Mouse (Mus musculus): ENCODE results near the gene Xpo6. TPM values are rescaled to one million over a fixed set of nuclear protein-coding genes. Genes with fewer than 3 reads are reported as not detected.

The Xpo6 gene
- 99.2 TPM for polyA plus RNA-seq (2021)

- POLR2A ChIA-PET = interaction anchor here (0.7 kb wide), 1 partner anchor 527 kb away, joined by 6 read pairs; no protein-coding TSS in a partner anchor
- DNase-seq (ENCODE audit: low read depth, low spot score) = peak; percentile 57
- in situ Hi-C loops (cut with MboI; ENCODE audit: low pct_unique_long_range_greater_than_20kb) = no loop called here
- ATAC-seq = peak; percentile 88
- peak; percentile 31 for TF ChIP-seq CTCF (IDR thresholded peaks at IDR 0.05)
- H3K27me3 ChIP-seq = peaks cover under 1% of the 10 kb centered on the region
- CTCF ChIA-PET = no interaction called here
Observed at GRCm38 (mm10) chr7:126200178-126200996, at the start of gene Xpo6. TSS of gene Xpo6 (minus strand) at chr7:126200501.

DNA sequence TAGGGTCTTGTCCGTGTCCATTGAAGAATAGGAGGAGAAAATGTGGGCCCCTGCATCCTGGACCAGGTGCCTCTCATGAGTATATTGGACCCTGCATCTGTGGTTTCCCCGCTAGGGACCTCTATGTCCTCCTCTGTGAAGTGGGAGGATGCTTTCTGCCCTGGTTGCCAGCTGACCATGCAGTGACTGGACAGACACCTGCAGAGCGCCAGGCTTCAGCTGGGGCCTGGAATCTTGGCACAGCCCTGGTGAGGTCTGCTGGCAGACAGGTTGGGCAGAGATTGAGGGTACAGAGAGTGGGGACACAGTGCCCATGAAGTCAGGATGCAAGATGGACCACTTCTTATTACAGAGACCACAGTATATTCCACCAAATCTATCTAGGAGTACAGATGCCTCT, 49.7 kb upstream of the Xpo6 start:
- ATAC-seq = no peak
- DNase-seq (ENCODE audit: low read depth, low spot score) = no peak
- in situ Hi-C loops (cut with MboI; ENCODE audit: low pct_unique_long_range_greater_than_20kb) = no loop called here
- peaks cover 24% of the 10 kb centered on the region for H3K27me3 ChIP-seq
- POLR2A ChIA-PET = no interaction called here
- no peak for TF ChIP-seq CTCF (IDR thresholded peaks at IDR 0.05)
- CTCF ChIA-PET = no interaction called here

DNA sequence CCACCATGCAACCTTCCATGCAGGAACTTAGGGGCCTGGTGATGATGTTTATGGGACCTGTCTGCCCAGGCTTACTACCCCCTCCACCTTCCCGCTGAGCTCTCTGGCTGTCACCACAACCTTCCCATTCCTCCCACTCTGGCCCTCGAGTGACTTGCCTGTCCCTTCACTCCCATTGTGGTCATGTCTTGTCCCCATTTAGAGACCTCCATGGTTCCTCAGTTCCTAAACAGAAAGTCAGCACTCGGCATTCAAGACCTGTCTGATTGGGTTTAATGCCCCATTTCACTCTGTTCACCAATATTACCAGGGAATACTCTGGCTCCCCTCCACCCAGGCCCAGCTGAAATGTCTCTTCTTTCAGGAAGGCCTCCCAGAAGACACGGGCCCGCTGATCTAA, 48.8 kb upstream of the Xpo6 start:
- ChIA-PET POLR2A (interaction anchor here (0.6 kb wide), 1 partner anchor 665 kb away, joined by 5 read pairs; no protein-coding TSS in a partner anchor), CTCF (no interaction called here)
- TF ChIP-seq CTCF (IDR thresholded peaks at IDR 0.05) = no peak
- DNase-seq (ENCODE audit: low read depth, low spot score) (no peak), ATAC-seq (no peak)
- H3K27me3 ChIP-seq = peaks cover 24% of the 10 kb centered on the region
- in situ Hi-C loops (cut with MboI; ENCODE audit: low pct_unique_long_range_greater_than_20kb) = no loop called here

DNA sequence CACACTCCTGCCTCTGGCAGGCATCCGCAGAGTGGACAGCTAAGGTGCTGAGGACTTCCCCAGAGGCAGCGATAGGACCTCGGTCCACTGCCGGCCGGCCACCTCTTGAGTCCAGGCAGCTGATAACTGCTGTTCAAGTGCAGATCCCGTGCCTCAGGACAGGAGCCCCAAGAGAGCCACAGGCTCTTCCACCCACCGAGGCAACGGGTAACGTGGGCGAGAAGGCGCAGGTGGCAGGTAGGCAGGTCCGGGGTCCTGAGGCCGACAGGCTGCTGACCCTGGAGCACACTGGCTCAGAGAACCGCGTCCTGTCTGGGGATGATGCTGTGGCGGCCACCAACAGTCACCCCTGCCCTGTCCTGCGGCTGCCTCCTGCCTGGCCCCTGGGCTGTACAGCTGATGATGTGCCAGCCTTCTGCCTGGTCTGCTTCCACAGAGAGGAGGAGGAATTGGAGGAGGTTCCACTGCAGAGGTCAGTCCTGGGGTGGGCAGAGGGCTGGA, 48.4 kb upstream of the Xpo6 start:
- ChIA-PET CTCF (no interaction called here), POLR2A (interaction anchor here (0.6 kb wide), 1 partner anchor 665 kb away, joined by 5 read pairs; no protein-coding TSS in a partner anchor)
- ATAC-seq (no peak), DNase-seq (ENCODE audit: low read depth, low spot score) (no peak)
- TF ChIP-seq CTCF (IDR thresholded peaks at IDR 0.05) = no peak
- H3K27me3 ChIP-seq = peaks cover 24% of the 10 kb centered on the region
- in situ Hi-C loops (cut with MboI; ENCODE audit: low pct_unique_long_range_greater_than_20kb) = no loop called here

GRCm38 (mm10) chr7:126248088-126248487, 47.8 kb upstream of the Xpo6 start:
- CTCF ChIA-PET = no interaction called here
- TF ChIP-seq CTCF (IDR thresholded peaks at IDR 0.05) = no peak
- H3K27me3 ChIP-seq = peaks cover 24% of the 10 kb centered on the region
- POLR2A ChIA-PET = no interaction called here
- in situ Hi-C loops (cut with MboI; ENCODE audit: low pct_unique_long_range_greater_than_20kb) = no loop called here
- no peak for DNase-seq (ENCODE audit: low read depth, low spot score)
- ATAC-seq = no peak

DNA sequence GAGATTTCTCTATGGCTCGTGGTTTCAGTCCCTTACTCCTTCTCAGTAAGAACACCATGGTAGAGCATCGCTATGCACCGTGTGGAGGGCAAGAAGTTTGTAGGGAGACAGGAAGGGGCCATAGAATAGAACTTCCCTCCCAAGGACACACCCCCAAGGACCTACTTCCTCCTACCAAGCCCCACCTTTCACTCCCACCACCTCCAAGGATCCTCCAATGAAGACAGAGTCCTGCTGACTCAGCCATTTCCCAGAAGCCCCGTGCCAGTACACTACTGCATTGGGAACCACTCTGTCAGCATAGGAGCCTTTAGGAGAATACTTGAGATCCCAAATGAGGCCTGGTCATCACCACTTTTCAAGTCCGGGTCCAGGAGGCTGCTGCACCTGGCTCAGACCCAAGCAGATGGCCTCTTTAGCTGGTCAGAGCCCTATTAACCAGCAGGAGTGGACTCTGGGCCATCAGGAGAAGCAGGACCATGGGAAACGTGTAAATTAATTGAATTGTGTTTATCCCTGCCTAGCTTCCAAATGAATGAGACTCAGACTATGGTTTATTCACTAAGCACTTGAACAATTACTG, 44.0 kb upstream of the Xpo6 start:
- peaks cover 13% of the 10 kb centered on the region for H3K27me3 ChIP-seq
- ATAC-seq (no peak), DNase-seq (ENCODE audit: low read depth, low spot score) (no peak)
- ChIA-PET CTCF (no interaction called here), POLR2A (no interaction called here)
- in situ Hi-C loops (cut with MboI; ENCODE audit: low pct_unique_long_range_greater_than_20kb) = no loop called here
- no peak for TF ChIP-seq CTCF (IDR thresholded peaks at IDR 0.05)

- no peak for ATAC-seq
- POLR2A ChIA-PET = no interaction called here
- TF ChIP-seq CTCF (IDR thresholded peaks at IDR 0.05) = no peak
- no peak for DNase-seq (ENCODE audit: low read depth, low spot score)
- CTCF ChIA-PET = interaction anchor here (1.0 kb wide), 1 partner anchor 135 kb away, joined by 3 read pairs; no protein-coding TSS in a partner anchor
- no peaks in the 10 kb centered on the region for H3K27me3 ChIP-seq
- in situ Hi-C loops (cut with MboI; ENCODE audit: low pct_unique_long_range_greater_than_20kb) = no loop called here
Observed at GRCm38 (mm10) chr7:126240814-126241360, 40.6 kb upstream of the Xpo6 start.

GRCm38 (mm10) chr7:126236794-126237192, 36.5 kb upstream of the Xpo6 start:
- DNase-seq (ENCODE audit: low read depth, low spot score) (no peak), ATAC-seq (no peak)
- peaks cover 7% of the 10 kb centered on the region for H3K27me3 ChIP-seq
- ChIA-PET POLR2A (no interaction called here), CTCF (no interaction called here)
- no peak for TF ChIP-seq CTCF (IDR thresholded peaks at IDR 0.05)
- in situ Hi-C loops (cut with MboI; ENCODE audit: low pct_unique_long_range_greater_than_20kb) = no loop called here

DNA sequence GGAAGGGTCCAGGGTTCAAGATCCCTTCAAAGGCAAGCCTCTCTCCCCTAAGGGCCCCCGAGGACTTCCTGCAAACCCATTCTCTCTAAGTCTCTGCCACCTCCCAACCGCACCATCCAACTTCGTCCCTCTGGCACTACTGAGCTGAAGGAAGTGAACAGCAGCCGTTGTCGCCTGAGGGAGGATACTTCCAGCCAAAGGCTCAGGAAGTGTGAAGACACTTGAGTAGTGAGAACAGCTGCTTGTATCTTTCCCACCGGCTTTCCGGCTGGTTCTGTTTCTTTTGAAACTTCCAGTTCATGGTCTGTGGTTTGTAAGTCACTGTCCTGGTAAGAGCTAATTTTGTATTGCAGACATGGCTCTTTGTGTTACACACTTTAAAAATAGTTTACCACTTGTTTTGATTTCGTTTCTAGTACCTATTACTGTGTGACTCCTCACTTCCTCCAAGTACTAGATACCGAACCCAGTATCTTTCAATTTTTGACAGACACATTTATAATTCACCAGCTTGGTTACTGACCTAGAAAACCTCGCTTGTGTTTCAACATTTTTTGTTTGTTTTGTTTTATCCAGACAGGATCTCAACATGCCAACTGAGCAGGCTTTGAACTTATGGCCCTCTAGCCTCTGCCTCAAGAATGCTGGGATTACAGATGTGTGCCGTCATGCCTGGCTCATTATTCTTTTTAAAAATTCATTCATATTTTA, 35.9 kb upstream of the Xpo6 start:
- peaks cover 7% of the 10 kb centered on the region for H3K27me3 ChIP-seq
- TF ChIP-seq CTCF (IDR thresholded peaks at IDR 0.05) = no peak
- ChIA-PET CTCF (interaction anchor here (1.3 kb wide), 1 partner anchor 9 kb away, joined by 3 read pairs; no protein-coding TSS in a partner anchor), POLR2A (interaction anchor here (0.6 kb wide), 1 partner anchor 21 kb away, joined by 3 read pairs; no protein-coding TSS in a partner anchor)
- ATAC-seq (no peak), DNase-seq (ENCODE audit: low read depth, low spot score) (no peak)
- in situ Hi-C loops (cut with MboI; ENCODE audit: low pct_unique_long_range_greater_than_20kb) = no loop called here

DNA sequence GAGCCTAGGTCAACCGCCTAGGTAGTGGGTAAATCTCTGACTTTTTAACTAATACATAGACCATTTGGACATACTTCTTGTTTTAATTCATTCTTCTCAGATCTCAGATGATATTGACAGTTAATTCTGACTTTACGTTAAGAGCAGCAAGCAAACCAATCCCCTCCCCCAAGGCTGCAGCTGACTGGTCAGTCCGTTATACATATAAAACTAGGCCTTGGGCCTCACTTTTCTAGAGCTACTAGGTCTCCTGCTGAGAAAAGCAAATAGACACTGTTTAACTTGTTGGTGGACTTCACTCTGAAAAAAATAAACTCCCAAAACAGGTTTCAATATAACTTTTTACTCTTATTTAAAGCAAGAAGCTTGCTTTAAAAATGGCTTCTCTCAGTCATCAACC, 34.3 kb upstream of the Xpo6 start:
- ATAC-seq (no peak), DNase-seq (ENCODE audit: low read depth, low spot score) (no peak)
- H3K27me3 ChIP-seq = peaks cover 7% of the 10 kb centered on the region
- in situ Hi-C loops (cut with MboI; ENCODE audit: low pct_unique_long_range_greater_than_20kb) = no loop called here
- ChIA-PET CTCF (interaction anchor here (1.3 kb wide), 1 partner anchor 11 kb away, joined by 3 read pairs; no protein-coding TSS in a partner anchor), POLR2A (no interaction called here)
- no peak for TF ChIP-seq CTCF (IDR thresholded peaks at IDR 0.05)
